Mouse (Mus musculus) ES-E14 (cell line): ENCODE results near the gene Gsta2.

Experiments
- CHD2 ChIP-seq: IDR thresholded peaks from 2 replicates; pipeline ENCODE4 v1.6.1; 2014; ENCODE audit warnings: mild to moderate bottlenecking, low read depth, low read length, inconsistent platforms
- HCFC1 ChIP-seq: IDR thresholded peaks from 2 replicates; pipeline ENCODE4 v1.6.1; 2012; ENCODE audit warnings: low read length, inconsistent platforms, borderline replicate concordance; ENCODE audit not compliant: insufficient read depth
- ZC3H11A ChIP-seq: IDR thresholded peaks from 2 replicates; pipeline ENCODE4 v1.6.1; 2012; ENCODE audit warnings: low read depth, mild to moderate bottlenecking, inconsistent platforms, low read length, borderline replicate concordance

GRCm38 (mm10) chr9:78395244-78395629, 39.6 kb upstream of the Gsta2 start:
- TF ChIP-seq HCFC1 = no peak
- no peak for TF ChIP-seq ZC3H11A
- no peak for TF ChIP-seq CHD2
